Mouse (Mus musculus) macrophage (primary cell): Measurements from ENCODE around the gene Tnfaip1. TPM values are rescaled to one million over a fixed set of nuclear protein-coding genes. Genes with fewer than 3 reads are reported as not detected.
A peak's percentile ranks its signal among the peaks of the same experiment; 100 is the strongest.
"Not testable (repeated sequence)": the region's sequence is repeated elsewhere in the genome, so short reads cannot be mapped to it uniquely, and the experiment has no call there.

Source experiments
- H3K27ac ChIP-seq: fragments of 350-480 bp; formaldehyde crosslinking; 2 replicates; pipeline ENCODE4 v1.9.0; 2021
- H3K36me3 ChIP-seq: fragments of 350-480 bp; formaldehyde crosslinking; 2 replicates; pipeline ENCODE4 v1.9.0; 2021; ENCODE audit errors: inconsistent target
- H3K4me3 ChIP-seq: fragments of 350-480 bp; formaldehyde crosslinking; 2 replicates; pipeline ENCODE4 v1.9.0; 2021; ENCODE audit errors: inconsistent target
- H3K79me2 ChIP-seq: fragments of 350-480 bp; formaldehyde crosslinking; 2 replicates; pipeline ENCODE4 v1.9.0; 2021; ENCODE audit errors: inconsistent target
- WGBS: methylation state at CpG from one replicate; pipeline ENCODE4 v1.1.7; 2026; ENCODE audit warnings: inconsistent platforms; ENCODE audit not compliant: missing documents; 5-methylcytosine and 5-hydroxymethylcytosine counted together
- polyA plus RNA-seq: library from polyadenylated mRNA; stranded (reverse); fragments of 250-400 nt; gene quantifications from 3 replicates; pipeline ENCODE4 v1.2.4, GENCODE M21; 2018; ENCODE audit warnings: inconsistent platforms
- total RNA-seq, 78 experiments: library from RNA; depleted of rRNA; stranded (reverse); fragments of 250-400 nt; gene quantifications; 1 replicate in 9 of 78; 2 replicates in 24 of 78; 3 replicates in 43 of 78; 4 replicates in 2 of 78; pipeline ENCODE4 v1.2.4; 2018; ENCODE audit warnings: inconsistent platforms in 56 of 78

Gene Tnfaip1
- 10 to 100 TPM; 10.4 to 37.9 (median 21.9) TPM for total RNA-seq (2018; cell fraction: chromatin; rRNA removed)
- 10 to 100 TPM; 19.4 to 36.2 (median 31.0) TPM for total RNA-seq (2018; cell fraction: cytosol; rRNA removed)
- 10 to 100 TPM; 14.1 to 48.3 (median 28.5) TPM for total RNA-seq (2018; cell fraction: nucleus; rRNA removed)
- polyA plus RNA-seq: 24.7 to 34.4 TPM (median 28.0 TPM) in 3 replicates

- Histone ChIP-seq H3K36me3 (peaks cover 25% of the 10 kb centered on the region), H3K27ac (peak within 1 kb of the TSS; percentile 82), H3K79me2 (peaks cover 72% of the 10 kb centered on the region), H3K4me3 (peak within 1 kb of the TSS; percentile 93)
- WGBS: under 1% methylated on average over 50 of the region's 52 CpGs
Observed at GRCm38 (mm10) chr11:78536080-78536689, at the start of gene Tnfaip1, which contains the start of gene Ift20. Gene Tnfaip1 (minus strand): TSS chr11:78536332. Gene Ift20 (plus strand): TSS chr11:78536361.

GRCm38 (mm10) chr11:78582848-78583247 is 46.7 kb upstream of the Tnfaip1 start:
- Histone ChIP-seq H3K4me3 (no peak overlapping the region), H3K79me2 (no peaks in the 10 kb centered on the region), H3K36me3 (0 out of 2 replicates have a peak, but pooled peaks cover 7% of the 10 kb centered on the region), H3K27ac (no peak overlapping the region)
- WGBS: 97% methylated on average over 6 of the region's 6 CpGs

GRCm38 (mm10) chr11:78574975-78575374 is 38.8 kb upstream of the Tnfaip1 start:
- no peak overlapping the region for H3K27ac ChIP-seq
- no peaks in the 10 kb centered on the region for H3K36me3 ChIP-seq
- 100% methylated on average over 2 of the region's 2 CpGs for WGBS
- H3K4me3 ChIP-seq: no peak overlapping the region
- H3K79me2 ChIP-seq: no peaks in the 10 kb centered on the region

GRCm38 (mm10) chr11:78574536-78574935 is 38.4 kb upstream of the Tnfaip1 start:
- Histone ChIP-seq H3K36me3 (no peaks in the 10 kb centered on the region), H3K27ac (no peak overlapping the region), H3K79me2 (no peaks in the 10 kb centered on the region), H3K4me3 (no peak overlapping the region)
- 95% methylated on average over 3 of the region's 3 CpGs for WGBS

- not testable (repeated sequence) for H3K27ac ChIP-seq, H3K79me2 ChIP-seq, H3K36me3 ChIP-seq, H3K4me3 ChIP-seq
- no CpG with 5 or more reads among the region's 4 CpGs for WGBS
Observed at GRCm38 (mm10) chr11:78574031-78574430, 37.9 kb upstream of the Tnfaip1 start.

- Histone ChIP-seq H3K27ac (no peak overlapping the region), H3K4me3 (no peak overlapping the region), H3K36me3 (no peaks in the 10 kb centered on the region), H3K79me2 (no peaks in the 10 kb centered on the region)
- WGBS: 72% methylated on average over 6 of the region's 6 CpGs
Observed at GRCm38 (mm10) chr11:78571854-78572253, 35.7 kb upstream of the Tnfaip1 start.

GRCm38 (mm10) chr11:78571441-78571840 is 35.3 kb upstream of the Tnfaip1 start:
- no peak overlapping the region for H3K4me3 ChIP-seq
- WGBS: 97% methylated on average over 5 of the region's 8 CpGs
- no peaks in the 10 kb centered on the region for H3K36me3 ChIP-seq
- no peak overlapping the region for H3K27ac ChIP-seq
- H3K79me2 ChIP-seq: no peaks in the 10 kb centered on the region

GRCm38 (mm10) chr11:78569806-78570205 is 33.7 kb upstream of the Tnfaip1 start:
- Histone ChIP-seq H3K79me2 (no peaks in the 10 kb centered on the region), H3K36me3 (no peaks in the 10 kb centered on the region), H3K4me3 (no peak overlapping the region), H3K27ac (no peak overlapping the region)
- WGBS: 33% methylated on average over 3 of the region's 3 CpGs

GRCm38 (mm10) chr11:78568827-78569226 is 32.7 kb upstream of the Tnfaip1 start:
- no peak overlapping the region for H3K27ac ChIP-seq
- H3K79me2 ChIP-seq: no peaks in the 10 kb centered on the region
- H3K36me3 ChIP-seq: no peaks in the 10 kb centered on the region
- H3K4me3 ChIP-seq: no peak overlapping the region
- 94% methylated on average over 9 of the region's 10 CpGs for WGBS

- H3K36me3 ChIP-seq: no peaks in the 10 kb centered on the region
- 93% methylated on average over 6 of the region's 6 CpGs for WGBS
- H3K79me2 ChIP-seq: no peaks in the 10 kb centered on the region
- no peak overlapping the region for H3K4me3 ChIP-seq
- H3K27ac ChIP-seq: no peak overlapping the region
Observed at GRCm38 (mm10) chr11:78567614-78568013, 31.5 kb upstream of the Tnfaip1 start.

- Histone ChIP-seq H3K27ac (peak overlapping the region; percentile 54), H3K36me3 (no peaks in the 10 kb centered on the region), H3K79me2 (no peaks in the 10 kb centered on the region), H3K4me3 (no peak overlapping the region)
- 23% methylated on average over 6 of the region's 6 CpGs for WGBS
Observed at GRCm38 (mm10) chr11:78566775-78567174, 30.6 kb upstream of the Tnfaip1 start.

GRCm38 (mm10) chr11:78560447-78560846 is 24.3 kb upstream of the Tnfaip1 start:
- no peak overlapping the region for H3K4me3 ChIP-seq
- WGBS: 8% methylated on average over 4 of the region's 4 CpGs
- H3K27ac ChIP-seq: no peak overlapping the region
- no peaks in the 10 kb centered on the region for H3K79me2 ChIP-seq
- H3K36me3 ChIP-seq: no peaks in the 10 kb centered on the region

GRCm38 (mm10) chr11:78557241-78557640 is 21.1 kb upstream of the Tnfaip1 start:
- WGBS: 85% methylated on average over 8 of the region's 8 CpGs
- H3K4me3 ChIP-seq: no peak overlapping the region
- no peak overlapping the region for H3K27ac ChIP-seq
- no peaks in the 10 kb centered on the region for H3K36me3 ChIP-seq
- no peaks in the 10 kb centered on the region for H3K79me2 ChIP-seq

- no peak overlapping the region for H3K27ac ChIP-seq
- H3K4me3 ChIP-seq: no peak overlapping the region
- 57% methylated on average over 4 of the region's 4 CpGs for WGBS
- no peaks in the 10 kb centered on the region for H3K36me3 ChIP-seq
- no peaks in the 10 kb centered on the region for H3K79me2 ChIP-seq
Observed at GRCm38 (mm10) chr11:78556070-78556469, 19.9 kb upstream of the Tnfaip1 start.

GRCm38 (mm10) chr11:78555623-78556022 is 19.5 kb upstream of the Tnfaip1 start:
- H3K4me3 ChIP-seq: no peak overlapping the region
- WGBS: 87% methylated on average over 3 of the region's 3 CpGs
- H3K36me3 ChIP-seq: no peaks in the 10 kb centered on the region
- H3K27ac ChIP-seq: no peak overlapping the region
- no peaks in the 10 kb centered on the region for H3K79me2 ChIP-seq

- no peaks in the 10 kb centered on the region for H3K36me3 ChIP-seq
- H3K27ac ChIP-seq: peak overlapping the region; percentile 49
- 35% methylated on average over 6 of the region's 6 CpGs for WGBS
- H3K79me2 ChIP-seq: peaks cover 30% of the 10 kb centered on the region
- no peak overlapping the region for H3K4me3 ChIP-seq
Observed at GRCm38 (mm10) chr11:78551059-78551398, 14.9 kb upstream of the Tnfaip1 start.
